Mouse (Mus musculus) T-helper 17 cell (primary cell): ENCODE data around the gene Il9.

ENCODE experiments used
- in situ Hi-C, 2 experiments: fragments of 300-600 bp; cut with MboI, MseI; formaldehyde crosslinking; loops; 1 replicate in 1 of 2; 2 replicates in 1 of 2; pipeline ENCODE4 v1.15.1; 2025; ENCODE audit warnings: high pct_unique_total_duplicates in 2 of 2

Il9 gene

DNA sequence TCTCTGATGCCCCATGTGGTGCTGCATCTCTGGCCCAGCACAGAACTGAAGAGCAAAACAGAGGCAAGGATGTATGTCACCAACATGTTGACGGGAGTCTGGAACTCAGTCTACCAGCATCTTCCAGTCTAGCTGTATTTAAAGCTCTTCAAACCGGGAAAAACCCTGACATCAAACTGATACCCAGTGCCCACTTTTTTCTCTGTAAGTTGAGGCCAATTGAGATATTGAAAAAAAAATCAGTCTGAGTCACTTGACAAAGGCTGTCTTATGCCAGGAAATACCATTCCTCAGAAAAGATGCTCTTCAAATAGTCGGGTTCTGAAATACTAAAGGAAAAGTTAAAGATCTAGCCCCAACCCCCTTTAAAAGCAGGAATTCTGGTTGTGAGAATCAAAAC is at the start of gene Il9:
TSS of gene Il9 (minus strand) at position 101 of the 400 bp plus-strand sequence.
- in situ Hi-C loops = loop anchor here in 1 of 2 experiments (10.0 kb wide), 1 partner anchor 1883 kb away; no protein-coding TSS in a partner anchor

DNA sequence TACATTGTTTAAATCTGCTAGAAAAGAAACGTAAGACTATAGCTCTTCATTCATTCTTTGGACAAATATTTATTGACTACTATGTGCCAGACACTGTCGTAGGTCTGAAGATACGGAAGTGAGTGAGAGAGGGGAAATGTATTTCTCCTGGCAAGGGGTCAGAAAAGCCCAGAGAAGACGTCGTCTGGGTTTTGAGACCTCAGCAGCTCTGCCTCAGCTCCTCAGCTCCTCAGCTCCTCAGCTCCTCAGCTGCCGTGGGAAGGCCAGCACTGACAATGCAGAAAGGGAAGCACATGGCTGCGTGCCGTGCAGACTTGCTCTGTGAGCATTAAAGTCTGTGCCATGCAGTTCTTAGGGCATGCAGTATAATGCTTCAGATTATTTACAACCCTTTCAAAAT is 47.6 kb upstream of the Il9 start:
- in situ Hi-C loops = no loop called here

DNA sequence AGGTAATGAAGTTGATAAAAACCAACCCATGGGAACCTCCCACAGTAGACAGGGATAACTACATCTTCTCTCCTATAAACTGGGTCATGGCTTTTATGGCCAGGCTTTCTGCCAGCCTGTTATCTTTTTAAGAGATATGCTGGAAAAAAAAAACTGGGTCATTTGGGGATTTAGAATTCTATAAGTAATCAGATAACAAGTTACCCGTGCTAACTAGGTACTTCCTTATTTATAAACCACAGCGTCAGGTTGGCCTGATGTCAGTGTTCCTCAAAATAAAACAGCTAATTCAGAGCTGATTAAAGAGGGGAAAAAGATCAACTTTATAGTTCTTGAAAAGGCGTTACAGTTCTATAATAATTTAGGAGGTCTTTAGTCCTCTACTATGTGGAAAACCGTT is 47.0 kb upstream of the Il9 start:
- in situ Hi-C loops = no loop called here

DNA sequence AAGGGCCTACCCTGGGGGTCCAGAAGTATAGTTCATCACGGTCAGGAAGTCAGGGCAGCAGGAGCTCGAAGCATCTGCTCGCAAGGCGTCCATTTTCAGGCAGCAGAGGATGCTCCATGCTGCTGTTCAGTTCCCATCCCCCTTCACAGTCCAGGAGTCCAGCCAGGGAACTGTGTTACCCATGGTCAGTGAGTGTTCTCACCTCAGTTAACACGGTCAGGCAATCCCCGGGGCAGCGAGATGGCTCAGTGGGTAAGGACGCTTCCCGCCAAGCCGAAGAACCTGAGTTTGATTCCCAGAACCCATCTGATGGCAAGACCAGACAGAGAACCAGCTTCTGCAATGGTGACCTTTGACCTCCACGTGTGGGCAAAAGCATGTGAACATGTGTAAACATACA is 46.2 kb upstream of the Il9 start:
- in situ Hi-C loops = no loop called here

DNA sequence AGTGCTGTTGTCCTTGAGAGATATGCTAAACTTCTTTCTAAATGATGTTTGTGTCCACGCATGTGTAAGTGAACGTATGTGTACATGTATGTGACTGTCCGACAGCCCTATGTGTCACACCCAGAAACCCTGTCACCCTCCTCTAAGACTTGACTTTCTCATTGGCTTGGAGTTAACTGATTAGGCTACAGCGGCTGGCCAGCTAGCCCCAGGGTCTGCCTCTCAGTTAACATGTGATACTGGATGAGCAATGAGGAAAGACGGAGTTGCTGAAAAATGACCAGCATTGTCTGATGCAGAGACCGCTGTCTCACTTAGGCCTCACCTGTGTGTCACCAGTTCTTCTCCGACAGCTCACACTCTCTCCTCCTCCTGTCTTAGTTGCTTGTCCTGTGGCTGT is 45.8 kb upstream of the Il9 start:
- in situ Hi-C loops = no loop called here

DNA sequence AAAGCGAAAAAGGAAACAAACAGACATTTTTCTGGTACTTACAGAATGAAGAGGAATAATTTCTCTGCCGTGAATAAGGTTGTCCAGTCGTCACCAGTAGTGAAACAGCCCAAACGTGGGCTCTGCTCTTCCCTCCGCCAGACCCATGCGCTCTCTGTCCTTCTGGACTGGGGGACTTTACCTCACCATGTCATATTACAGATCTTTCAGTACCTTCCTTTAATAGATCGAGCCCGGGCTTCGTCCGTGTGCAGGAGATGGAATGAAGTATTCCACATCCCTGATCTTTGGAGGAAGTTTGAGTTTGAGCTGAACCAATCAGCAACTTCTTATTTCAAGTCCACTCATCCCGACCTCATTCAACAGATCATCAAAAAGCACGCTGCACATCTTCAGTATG is 44.8 kb upstream of the Il9 start:
- in situ Hi-C loops = no loop called here

DNA sequence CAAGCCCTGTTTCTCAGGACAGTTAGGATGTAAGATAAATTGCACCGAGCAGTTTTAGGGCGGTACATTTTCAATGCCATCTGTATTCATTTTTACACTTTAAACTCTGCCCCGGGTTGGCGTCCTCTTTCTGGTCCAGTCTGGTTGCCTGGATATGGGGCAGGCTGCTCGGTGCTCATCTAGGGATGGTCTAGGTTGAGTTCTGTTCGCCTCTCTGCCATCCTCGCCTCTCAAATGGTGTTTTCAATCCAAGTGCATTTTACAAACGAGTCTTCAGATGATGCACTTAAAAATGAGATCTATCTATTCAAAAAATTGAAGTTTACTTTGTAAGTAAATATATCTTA is 40.7 kb upstream of the Il9 start:
- in situ Hi-C loops = no loop called here

DNA sequence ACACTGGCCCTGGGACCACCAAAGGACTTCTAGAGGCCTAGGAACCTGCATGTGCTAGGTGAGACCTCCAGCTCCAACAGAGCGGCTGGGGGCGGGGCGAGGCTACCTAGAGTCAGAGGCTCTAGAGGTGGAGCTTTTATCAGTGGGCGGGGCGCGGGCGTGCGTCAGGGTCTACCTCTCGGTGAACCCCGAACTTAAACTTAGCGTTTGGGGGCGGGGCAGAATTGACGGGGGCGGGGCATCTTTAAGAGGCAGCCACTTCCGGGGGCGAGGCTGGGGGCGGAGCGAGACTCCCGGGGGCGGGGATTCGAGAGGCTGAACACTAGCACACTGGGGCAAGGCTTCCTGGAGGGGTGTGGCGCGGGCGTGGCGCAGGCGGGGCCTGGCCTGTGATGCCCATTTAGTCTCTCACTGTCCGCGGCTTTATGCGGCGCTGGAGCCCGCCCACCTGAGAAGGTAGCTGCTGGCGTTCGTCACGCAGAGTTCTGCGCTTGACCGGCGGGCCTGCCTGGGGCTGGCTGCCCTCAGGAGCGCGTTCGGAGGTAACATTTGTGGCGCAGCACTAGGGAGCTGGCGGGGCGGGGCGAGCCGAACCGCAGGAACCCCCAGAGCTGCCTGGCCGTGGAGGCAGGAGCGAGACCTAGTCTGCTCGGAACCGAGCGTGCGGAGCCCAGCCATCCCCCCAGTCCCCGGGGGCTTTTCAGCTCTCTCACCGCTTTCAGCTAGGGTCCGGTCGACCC is 40.2 kb upstream of the Il9 start, which contains the start of gene Fbxl21:
TSS of gene Fbxl21 (plus strand) at position 392 of the 740 bp plus-strand sequence.
- in situ Hi-C loops = no loop called here

DNA sequence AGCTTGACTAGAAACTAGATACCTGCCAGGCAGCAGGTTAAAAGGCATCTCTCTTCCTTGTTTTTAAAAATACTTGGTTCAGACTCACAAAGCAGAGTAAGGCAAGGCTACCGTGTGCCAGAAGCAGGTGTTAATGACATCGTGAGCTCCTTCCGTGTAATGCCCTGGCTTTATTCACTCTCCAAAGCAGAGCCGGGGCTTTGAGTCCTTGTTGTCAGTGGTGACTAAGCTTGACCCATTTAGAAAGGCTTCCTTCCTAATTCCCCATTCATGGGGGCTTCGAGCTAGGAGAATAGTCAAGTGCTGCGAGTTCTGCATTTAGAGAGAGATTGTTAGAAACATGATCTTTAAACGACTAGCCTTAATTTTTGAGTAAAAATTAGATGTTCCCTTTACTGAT is 34.8 kb upstream of the Il9 start:
- in situ Hi-C loops = loop anchor here in 1 of 2 experiments (10.0 kb wide), 1 partner anchor 938 kb away; no protein-coding TSS in a partner anchor

DNA sequence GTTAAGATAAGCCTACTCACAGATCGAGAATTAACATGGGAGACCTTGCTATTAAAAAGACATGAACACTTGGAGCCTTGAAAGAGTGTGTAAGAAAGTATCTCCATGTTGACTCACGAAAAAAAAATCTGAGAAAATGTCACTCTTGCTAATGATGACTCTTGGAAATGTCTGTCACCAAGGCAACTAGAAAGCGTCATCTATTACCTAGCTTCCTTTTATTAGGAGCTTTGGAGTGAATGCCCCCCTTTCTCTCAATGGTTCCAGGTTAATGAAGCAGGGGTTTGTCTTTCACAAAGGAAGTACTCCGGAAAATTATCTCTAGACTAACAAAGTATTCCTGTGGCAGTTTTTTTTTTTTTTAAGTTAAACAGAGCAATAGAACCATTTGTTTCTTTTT is 34.3 kb upstream of the Il9 start:
- in situ Hi-C loops = loop anchor here in 1 of 2 experiments (10.0 kb wide), 1 partner anchor 938 kb away; no protein-coding TSS in a partner anchor

DNA sequence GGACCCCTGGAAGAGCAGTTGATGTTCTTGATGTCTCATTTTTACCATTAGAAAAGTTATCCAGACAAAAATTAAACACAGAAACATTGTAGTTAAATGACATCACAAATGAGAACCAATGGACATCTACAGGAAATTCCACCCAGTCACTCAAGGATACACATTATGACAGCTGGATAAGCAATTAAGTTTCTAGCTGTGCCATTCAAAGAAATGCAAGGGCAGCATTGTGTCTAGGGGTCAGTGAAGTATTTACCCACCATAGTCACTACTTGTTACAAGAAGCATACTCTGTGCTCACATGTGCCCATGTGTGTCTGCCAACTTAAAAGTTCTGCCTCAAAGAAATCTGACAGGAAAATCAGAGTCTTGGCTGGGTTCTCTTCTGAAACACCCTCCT is 31.5 kb upstream of the Il9 start:
- in situ Hi-C loops = loop anchor here in 1 of 2 experiments (10.0 kb wide), 1 partner anchor 941 kb away; no protein-coding TSS in a partner anchor

DNA sequence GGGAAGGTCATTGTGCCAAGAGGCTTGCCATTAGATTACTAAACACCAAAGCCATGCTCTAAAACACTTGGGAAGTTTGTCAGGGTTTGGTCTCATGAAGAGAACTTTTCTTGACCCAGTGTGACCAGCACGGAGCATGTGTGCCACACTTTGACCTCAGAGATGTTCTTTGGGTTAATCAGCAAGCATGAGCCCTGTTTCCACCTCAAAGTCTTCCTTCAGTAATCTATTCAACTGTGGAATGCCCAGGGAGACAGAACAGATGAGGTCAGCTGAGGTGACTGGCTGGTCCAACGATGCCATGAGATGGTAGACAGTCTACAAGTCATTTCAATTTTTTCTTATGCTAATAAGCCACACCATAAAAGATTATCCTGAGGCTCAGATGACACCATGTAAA is 27.8 kb upstream of the Il9 start:
- in situ Hi-C loops = loop anchor here in 1 of 2 experiments (10.0 kb wide), 1 partner anchor 945 kb away; no protein-coding TSS in a partner anchor

DNA sequence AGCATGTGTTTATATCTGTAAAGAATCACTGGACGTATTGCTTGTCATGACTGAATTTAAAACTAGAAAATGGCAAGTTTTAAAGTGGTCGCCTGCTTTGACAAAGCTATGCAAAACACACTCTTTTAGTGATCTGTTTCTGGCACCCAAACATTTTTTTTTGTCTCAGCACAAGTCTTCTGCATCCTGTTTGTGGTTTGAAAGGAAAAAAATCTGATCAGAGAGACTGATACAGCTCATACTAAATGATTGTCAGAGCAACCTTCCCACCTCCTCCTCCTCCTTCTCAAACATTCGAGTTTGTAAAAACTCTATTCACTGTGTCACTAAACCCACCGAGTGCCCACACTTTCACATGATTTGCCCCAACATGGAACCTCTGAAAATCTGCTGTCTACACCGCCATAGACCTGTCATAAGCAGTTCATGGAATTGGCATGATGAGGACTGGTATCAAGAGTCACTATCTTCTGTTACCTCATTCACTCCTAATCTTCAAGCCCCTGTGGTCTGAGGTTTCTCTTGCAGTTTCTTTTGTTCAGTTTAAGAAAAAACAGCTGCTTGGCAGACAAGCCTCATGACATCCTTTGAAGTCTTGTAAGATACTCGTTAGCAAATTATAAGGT is 24.9 kb upstream of the Il9 start:
- in situ Hi-C loops = no loop called here

DNA sequence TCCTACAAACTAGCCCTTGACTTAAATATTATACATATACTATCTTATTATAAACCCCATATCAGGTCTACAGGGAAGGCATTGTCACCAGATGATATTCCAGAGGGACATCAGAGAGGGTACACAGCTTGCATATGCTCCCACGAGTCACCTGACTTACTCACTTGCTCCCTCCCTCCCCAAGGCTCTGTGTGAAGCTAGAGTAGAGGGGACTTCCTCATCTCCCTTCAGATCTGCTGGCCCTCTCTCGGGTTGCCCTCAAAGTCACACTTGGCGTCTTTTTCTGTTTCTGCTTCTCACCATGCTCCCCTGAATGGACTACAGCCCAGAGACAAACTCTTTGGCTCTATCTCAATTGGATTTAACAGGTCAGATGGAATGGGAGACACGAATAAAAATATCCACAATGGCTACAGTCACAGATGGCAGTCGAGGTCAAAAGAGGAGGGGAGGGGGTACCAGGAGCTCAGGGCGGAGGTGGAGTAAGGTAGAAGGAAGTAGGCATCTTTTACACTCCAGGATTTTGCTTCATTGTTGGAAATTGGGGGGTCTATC is 19.9 kb upstream of the Il9 start:
- in situ Hi-C loops = no loop called here

DNA sequence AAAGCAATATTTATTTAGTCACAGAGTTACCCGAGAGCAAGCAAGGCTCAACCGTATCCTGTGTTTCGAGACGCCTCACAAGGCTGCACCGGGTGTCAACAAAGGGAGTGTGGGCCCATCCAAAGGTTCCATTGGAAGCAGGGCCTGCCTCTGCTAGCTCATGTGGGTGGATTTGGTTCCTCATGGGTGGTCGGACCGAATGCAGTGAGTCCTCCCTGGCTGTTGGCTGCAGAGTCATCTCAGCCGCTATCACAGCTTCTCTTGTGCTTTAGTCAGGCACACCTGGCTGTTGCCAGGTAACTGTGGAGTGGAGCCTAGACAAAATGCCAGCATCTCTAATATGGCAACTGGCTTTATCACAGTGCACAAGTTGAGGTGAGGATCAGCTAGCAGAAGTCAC is 18.6 kb upstream of the Il9 start:
- in situ Hi-C loops = no loop called here

DNA sequence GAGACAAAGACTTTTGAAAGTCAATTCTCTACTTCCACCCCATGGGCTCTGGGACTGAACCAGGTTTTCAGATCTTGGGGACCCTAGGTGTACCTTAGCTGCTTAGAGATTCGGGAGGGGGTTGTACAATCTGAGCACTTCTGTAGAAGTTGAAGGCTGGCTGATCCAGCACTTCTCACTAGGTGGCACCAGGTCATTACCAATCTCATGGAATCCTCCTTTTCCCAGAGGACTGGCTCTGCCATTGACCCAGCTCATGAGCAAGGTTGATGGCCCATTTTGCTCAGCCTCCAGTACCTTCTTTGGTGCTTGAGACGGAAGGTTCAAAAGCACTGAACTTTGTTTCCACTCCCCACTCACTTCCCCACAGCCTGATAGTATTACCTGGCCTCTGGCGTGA is 18.1 kb upstream of the Il9 start:
- in situ Hi-C loops = no loop called here

DNA sequence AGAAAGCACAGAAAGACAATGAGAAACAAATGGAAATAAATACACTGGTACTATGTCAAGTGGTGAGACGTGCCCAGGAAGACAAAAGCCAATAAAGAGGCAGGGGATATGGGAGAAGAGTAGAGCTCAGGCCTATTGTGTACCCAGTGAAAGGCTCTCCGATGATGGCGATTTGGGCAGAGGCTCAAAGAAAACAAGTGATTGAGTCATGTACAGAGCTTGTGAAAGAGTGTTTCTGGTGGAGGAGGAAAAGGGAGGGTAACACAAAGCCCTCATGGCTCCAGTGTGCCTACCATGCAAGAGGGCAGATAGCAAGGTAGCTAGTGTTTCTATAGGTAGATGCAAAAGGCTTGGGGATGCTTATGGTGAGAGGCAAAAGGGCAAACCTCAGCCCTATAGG is 12.4 kb upstream of the Il9 start:
- in situ Hi-C loops = no loop called here

DNA sequence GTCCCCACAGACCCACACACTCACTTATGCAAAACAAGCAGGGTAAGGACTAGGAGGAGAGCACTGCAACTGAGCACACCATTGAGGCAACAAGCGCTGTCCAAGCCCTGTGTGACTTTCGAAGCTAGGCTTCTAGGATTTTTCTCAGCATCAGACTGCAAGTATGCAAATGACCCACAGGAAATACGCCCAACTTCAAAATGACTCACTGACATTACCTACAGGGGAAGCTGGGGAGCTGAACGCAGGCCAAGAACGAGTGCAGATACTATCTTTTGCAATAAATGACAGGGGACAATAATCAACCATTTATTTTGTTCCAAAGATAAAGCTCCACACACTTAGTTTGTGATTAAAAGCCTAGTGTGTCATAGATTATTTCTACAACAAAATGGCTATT is 6.0 kb upstream of the Il9 start:
- in situ Hi-C loops = loop anchor here in 1 of 2 experiments (10.0 kb wide), 1 partner anchor 1877 kb away; no protein-coding TSS in a partner anchor

DNA sequence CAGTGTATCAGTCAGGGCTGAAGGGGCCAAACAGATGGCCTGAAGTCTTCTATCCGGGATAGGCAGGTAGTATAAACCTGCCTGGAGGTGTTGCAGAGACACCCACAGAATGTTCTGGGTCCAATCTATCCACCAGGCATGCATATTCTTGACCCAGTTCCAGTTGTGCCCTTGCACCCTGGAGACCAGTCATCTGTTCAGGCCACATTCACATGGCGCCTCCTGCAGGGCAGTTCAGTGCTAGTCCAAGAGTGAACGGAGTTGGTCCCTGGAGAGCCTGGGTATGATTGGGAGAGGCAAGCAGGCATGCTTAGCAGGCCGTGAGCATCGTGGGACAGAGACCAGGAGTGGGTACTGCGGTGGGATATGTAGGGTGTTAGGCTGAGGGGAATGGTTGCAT is 4.0 kb downstream of the Il9 start:
- in situ Hi-C loops = loop anchor here in 1 of 2 experiments (5.0 kb wide), 2 partner anchors 74 to 1634 kb away; partner anchors contain the start of gene Klhl3

DNA sequence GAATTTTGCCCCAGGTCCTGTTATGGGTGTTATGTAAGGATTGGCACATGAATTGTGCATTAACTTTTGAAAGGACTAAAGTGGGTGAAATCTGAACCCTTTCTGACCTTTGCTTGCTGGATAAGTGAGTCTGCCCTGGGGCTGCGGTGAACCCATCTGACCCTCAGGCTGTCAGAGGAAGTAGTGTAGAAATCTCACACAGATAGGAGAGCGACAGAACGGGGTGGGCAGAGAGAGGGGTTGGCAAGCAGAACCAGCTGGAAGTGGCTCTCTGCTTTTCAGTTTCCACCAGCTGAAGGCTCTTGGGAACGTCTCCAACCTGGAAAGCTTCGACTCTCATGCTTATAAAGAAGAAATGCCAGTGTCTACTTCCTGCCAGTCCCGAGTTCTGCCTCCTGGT is 4.8 kb downstream of the Il9 start:
- in situ Hi-C loops = loop anchor here in 1 of 2 experiments (5.0 kb wide), 2 partner anchors 75 to 1635 kb away; partner anchors contain the start of gene Klhl3

DNA sequence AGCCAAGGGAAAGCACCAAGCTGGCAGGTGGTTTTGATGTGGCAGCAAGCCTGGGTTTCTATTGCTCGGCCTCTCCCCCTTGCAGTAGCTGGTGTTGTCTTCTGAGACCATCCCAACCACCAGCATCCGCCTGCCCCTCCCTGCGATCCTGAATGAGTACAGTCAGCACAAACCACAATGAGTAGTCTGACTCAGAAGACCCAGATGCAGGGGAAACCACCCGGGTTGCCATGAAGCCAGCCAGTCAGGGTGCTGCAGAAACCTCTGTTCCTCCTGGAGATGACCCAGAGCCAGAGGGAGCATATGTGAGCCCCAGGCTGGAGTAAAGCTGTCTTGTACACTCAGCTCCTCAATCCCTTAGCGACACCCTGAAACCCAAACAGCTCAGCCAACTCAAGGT is 5.3 kb downstream of the Il9 start:
- in situ Hi-C loops = loop anchor here in 1 of 2 experiments (5.0 kb wide), 2 partner anchors 76 to 1636 kb away; partner anchors contain the start of gene Klhl3

DNA sequence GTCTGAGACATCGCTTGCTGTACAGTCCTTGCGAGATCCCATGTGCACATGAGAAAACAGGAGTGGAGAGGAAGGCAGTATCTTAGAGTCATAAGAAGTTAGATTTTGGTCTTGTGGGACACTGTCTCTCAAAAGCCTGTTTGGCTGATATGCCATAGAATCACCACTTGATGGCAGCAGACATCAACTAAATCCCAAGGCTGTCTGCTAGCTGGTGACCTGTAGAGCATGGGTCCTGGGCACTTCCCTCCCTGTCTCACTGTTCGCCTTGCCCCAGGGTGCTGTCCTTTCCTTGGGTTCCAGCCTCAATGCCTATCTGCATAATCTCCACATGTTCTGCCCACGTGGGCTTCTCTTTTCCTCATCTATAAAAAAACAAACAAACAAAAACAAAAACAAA is 6.7 kb downstream of the Il9 start:
- in situ Hi-C loops = loop anchor here in 1 of 2 experiments (5.0 kb wide), 2 partner anchors 77 to 1637 kb away; partner anchors contain the start of gene Klhl3
